Mouse (Mus musculus) common myeloid progenitor, adult 5-6 weeks (primary cell): Measurements from ENCODE around the gene Nid2. TPM values are rescaled to one million over a fixed set of nuclear protein-coding genes. Genes with fewer than 3 reads are reported as not detected.
A peak's percentile ranks its signal among the peaks of the same experiment; 100 is the strongest.

Source experiments
- ATAC-seq: replicated peaks from 2 replicates; pipeline ENCODE4 v1.8.0; 2016; ENCODE audit warnings: low read depth, mild to moderate bottlenecking, moderate TSS enrichment, inconsistent platforms; ENCODE audit not compliant: poor library complexity, severe bottlenecking
- total RNA-seq: library from RNA; stranded (forward); fragments of 200-1000, 187-1606 nt; gene quantifications from 2 replicates; pipeline ENCODE4 v1.2.3, GENCODE M21; 2017

The Nid2 gene
- total RNA-seq, 1 experiment from 2014 or later = 0.82 TPM

GRCm38 (mm10) chr14:19740147-19740738, 10.8 kb upstream of the Nid2 start:
- no peak for ATAC-seq

- no peak for ATAC-seq
These were observed 6.2 kb upstream of the Nid2 start for GRCm38 (mm10) chr14:19744876-19745275.

- ATAC-seq = no peak
These were observed 4.8 kb upstream of the Nid2 start for GRCm38 (mm10) chr14:19746232-19746631.

GRCm38 (mm10) chr14:19746731-19747130, 4.3 kb upstream of the Nid2 start:
- no peak for ATAC-seq

GRCm38 (mm10) chr14:19749743-19750142, 1.3 kb upstream of the Nid2 start:
- no peak for ATAC-seq

- no peak for ATAC-seq
These were observed 547 bp upstream of the Nid2 start for GRCm38 (mm10) chr14:19750411-19751024.

GRCm38 (mm10) chr14:19752276-19752675, 1.2 kb downstream of the Nid2 start:
- no peak for ATAC-seq

- 0 out of 2 replicates have a peak, but pooled peaks have one; percentile 15 for ATAC-seq
These were observed 8.5 kb downstream of the Nid2 start for GRCm38 (mm10) chr14:19759277-19760193.

- no peak for ATAC-seq
These were observed 9.7 kb downstream of the Nid2 start for GRCm38 (mm10) chr14:19760721-19761120.

- ATAC-seq = no peak
These were observed 10.9 kb downstream of the Nid2 start for GRCm38 (mm10) chr14:19762014-19762413.

- no peak for ATAC-seq
These were observed 12.5 kb downstream of the Nid2 start for GRCm38 (mm10) chr14:19763527-19763926.

- 0 out of 2 replicates have a peak, but pooled peaks have one; percentile 32 for ATAC-seq
These were observed 13.3 kb downstream of the Nid2 start for GRCm38 (mm10) chr14:19764331-19764730.

- no peak for ATAC-seq
These were observed 14.7 kb downstream of the Nid2 start for GRCm38 (mm10) chr14:19765539-19766379.

- ATAC-seq = no peak
These were observed 15.2 kb downstream of the Nid2 start for GRCm38 (mm10) chr14:19766380-19766649.

- no peak for ATAC-seq
These were observed 17.6 kb downstream of the Nid2 start for GRCm38 (mm10) chr14:19768648-19769047.

- no peak for ATAC-seq
These were observed 18.6 kb downstream of the Nid2 start for GRCm38 (mm10) chr14:19769441-19770200.

- ATAC-seq = peak; percentile 92
These were observed 20.1 kb downstream of the Nid2 start for GRCm38 (mm10) chr14:19771173-19771572.

- ATAC-seq = no peak
These were observed 23.1 kb downstream of the Nid2 start for GRCm38 (mm10) chr14:19774036-19774628.

- no peak for ATAC-seq
These were observed 24.4 kb downstream of the Nid2 start for GRCm38 (mm10) chr14:19775491-19775890.
